Mouse (Mus musculus) frontal cortex, adult 2 months (tissue): ENCODE measurements around the gene Por. TPM values are rescaled to one million over a fixed set of nuclear protein-coding genes. Genes with fewer than 3 reads are reported as not detected.

Source experiments
- DNase-seq, 2 experiments: peaks; one replicate each; pipeline ENCODE4 v3.0.0; 2022; ENCODE audit warnings: low spot score in 1 of 2; ENCODE audit errors: extremely low spot score in 1 of 2
- polyA plus RNA-seq: library from polyadenylated mRNA; depleted of rRNA; stranded (reverse); fragments of >200 nt; gene quantifications from 2 replicates; pipeline ENCODE4 v1.2.3, GENCODE M21; 2012; rRNA removed

Gene Por
- polyA plus RNA-seq, 1 experiment: 106 TPM

GRCm38 (mm10) chr5:135751595-135751994 is 81.8 kb downstream of the Por start:
- DNase-seq: no peak

GRCm38 (mm10) chr5:135761881-135762280 is 92.0 kb downstream of the Por start:
- no peak for DNase-seq

- DNase-seq: peak in 1 of 2 experiments; percentile 87
Measured at GRCm38 (mm10) chr5:135763526-135763925, 93.7 kb downstream of the Por start.

GRCm38 (mm10) chr5:135764971-135765370 is 95.1 kb downstream of the Por start:
- DNase-seq: no peak

- DNase-seq: no peak
Measured at GRCm38 (mm10) chr5:135772519-135772918, 102.7 kb downstream of the Por start.

- no peak for DNase-seq
Measured at GRCm38 (mm10) chr5:135776546-135776945, 106.7 kb downstream of the Por start.

GRCm38 (mm10) chr5:135777796-135778470 is 108.1 kb downstream of the Por start, which contains the start of gene Styxl1:
Gene Styxl1, minus strand, starts transcription at chr5:135778385.
- no peak for DNase-seq

- DNase-seq: peak; percentile 99 to 100
Measured at GRCm38 (mm10) chr5:135778471-135779445, 108.9 kb downstream of the Por start, which contains the start of gene Mdh2. Gene Mdh2, plus strand, starts transcription at chr5:135778480.

- DNase-seq: no peak
Measured at GRCm38 (mm10) chr5:135780331-135780730, 110.5 kb downstream of the Por start.

- no peak for DNase-seq
Measured at GRCm38 (mm10) chr5:135782901-135783300, 113.1 kb downstream of the Por start.

Other genes starting within 250 kb of the Por start
- 32.1 and 38.3 TPM in 2 replicates for gene Hip1, start 124.9 kb upstream of the Por start, polyA plus RNA-seq
- not detected in 2 replicates for gene Ccl26, start 106.5 kb upstream of the Por start, polyA plus RNA-seq
- gene Ccl24, start 97.0 kb upstream of the Por start, polyA plus RNA-seq: 0.23 and 0.60 TPM in 2 replicates
- gene Rhbdd2, start 37.4 kb upstream of the Por start, polyA plus RNA-seq: 79.5 and 80.0 TPM in 2 replicates
- gene Tmem120a, start 74.4 kb downstream of the Por start, polyA plus RNA-seq: 13.0 and 13.7 TPM in 2 replicates
- 0.14 TPM in 1 of 2 replicates, not detected in the other for gene Styxl1, start 108.4 kb downstream of the Por start, polyA plus RNA-seq
- gene Mdh2, start 108.4 kb downstream of the Por start, polyA plus RNA-seq: 500 and 513 TPM in 2 replicates
- 90.2 and 94.9 TPM in 2 replicates for gene Srrm3, start 136.9 kb downstream of the Por start, polyA plus RNA-seq
- gene Hspb1, start 217.9 kb downstream of the Por start, polyA plus RNA-seq: 29.6 and 40.7 TPM in 2 replicates